Mouse (Mus musculus) MEL (cell line): ENCODE measurements around the gene Fmnl2. TPM values are rescaled to one million over a fixed set of nuclear protein-coding genes. Genes with fewer than 3 reads are reported as not detected.

ENCODE experiments used
- DNase-seq: peaks from one replicate; pipeline ENCODE4 v3.0.0; 2011; ENCODE audit warnings: low read depth, low spot score
- H3K27ac ChIP-seq: 2 replicates; pipeline ENCODE4 v1.5.1; 2012; ENCODE audit warnings: low read depth, mild to moderate bottlenecking, control low read depth, low read length, moderate library complexity; ENCODE audit not compliant: control insufficient read depth
- H3K27me3 ChIP-seq, 2 experiments: fragments of 150-350 bp in 1 of 2; sonication (generic) in 1 of 2; 2 replicates each; pipeline ENCODE4 v1.6.1; 2012; ENCODE audit warnings: low read length in 2 of 2, mild to moderate bottlenecking in 2 of 2, improper control_type of control experiment in 1 of 2, moderate library complexity in 1 of 2; ENCODE audit not compliant: insufficient read depth in 2 of 2, control insufficient read depth in 1 of 2
- H3K36me3 ChIP-seq, 2 experiments: 2 replicates each; pipeline ENCODE4 v1.6.1; 2012 to 2014; ENCODE audit warnings: low read length in 2 of 2, improper control_type of control experiment in 1 of 2, inconsistent platforms in 1 of 2, mild to moderate bottlenecking in 1 of 2; ENCODE audit not compliant: insufficient read depth in 2 of 2, control insufficient read depth in 1 of 2
- H3K4me1 ChIP-seq, 2 experiments: fragments of 150-350 bp in 1 of 2; sonication (generic) in 1 of 2; 2 replicates each; pipeline ENCODE4 v1.6.1; 2012; ENCODE audit warnings: low read length in 2 of 2, improper control_type of control experiment in 1 of 2, mild to moderate bottlenecking in 1 of 2; ENCODE audit not compliant: insufficient read depth in 2 of 2, control insufficient read depth in 1 of 2
- H3K4me3 ChIP-seq, 2 experiments: fragments of 150-350 bp in 1 of 2; sonication (generic) in 1 of 2; 2 replicates each; pipeline ENCODE4 v1.5.1; 2012; ENCODE audit warnings: low read depth in 2 of 2, low read length in 2 of 2, mild to moderate bottlenecking in 2 of 2, moderate library complexity in 2 of 2, control low read depth in 1 of 2, improper control_type of control experiment in 1 of 2; ENCODE audit not compliant: control insufficient read depth in 1 of 2, insufficient read depth in 1 of 2
- H3K79me2 ChIP-seq: 2 replicates; pipeline ENCODE4 v1.6.1; 2012; ENCODE audit warnings: mild to moderate bottlenecking, low read length, moderate library complexity; ENCODE audit not compliant: control insufficient read depth, poor library complexity, insufficient read depth
- H3K9ac ChIP-seq: 2 replicates; pipeline ENCODE4 v1.6.1; 2012; ENCODE audit warnings: low read depth, mild to moderate bottlenecking, control low read depth, low read length, moderate library complexity; ENCODE audit not compliant: control insufficient read depth, poor library complexity, severe bottlenecking
- H3K9me3 ChIP-seq: fragments of 150-350 bp; sonication (generic); replicated peaks from 2 replicates; pipeline ENCODE4 v1.6.1; 2012; ENCODE audit warnings: mild to moderate bottlenecking, low read length, improper control_type of control experiment, moderate library complexity; ENCODE audit not compliant: insufficient read depth
- BHLHE40 ChIP-seq: IDR thresholded peaks from 2 replicates; pipeline ENCODE4 v1.6.1; 2012; ENCODE audit warnings: low read depth, mild to moderate bottlenecking, inconsistent platforms, low read length, improper control_type of control experiment, borderline replicate concordance
- CHD1 ChIP-seq: IDR thresholded peaks from 2 replicates; pipeline ENCODE4 v1.6.1; 2012; ENCODE audit warnings: low read depth, mild to moderate bottlenecking, inconsistent platforms, low read length, improper control_type of control experiment
- ELF1 ChIP-seq: IDR thresholded peaks from 2 replicates; pipeline ENCODE4 v1.6.1; 2014; ENCODE audit warnings: low read depth, mild to moderate bottlenecking, inconsistent platforms, low read length, improper control_type of control experiment, moderate library complexity
- EP300 ChIP-seq, 2 experiments: IDR thresholded peaks; 2 replicates each; pipeline ENCODE4 v1.6.1; 2011; ENCODE audit warnings: improper control_type of control experiment in 2 of 2, low read length in 2 of 2, low read depth in 1 of 2, mild to moderate bottlenecking in 1 of 2
- GATA1 ChIP-seq: IDR thresholded peaks from 2 replicates; pipeline ENCODE4 v1.6.1; 2011; ENCODE audit warnings: low read depth, low read length, improper control_type of control experiment
- HCFC1 ChIP-seq: IDR thresholded peaks from 2 replicates; pipeline ENCODE4 v1.6.1; 2012; ENCODE audit warnings: low read depth, mild to moderate bottlenecking, inconsistent platforms, low read length, improper control_type of control experiment, moderate library complexity
- JUND ChIP-seq: IDR thresholded peaks from 2 replicates; pipeline ENCODE4 v1.6.1; 2011; ENCODE audit warnings: low read depth, mild to moderate bottlenecking, improper control_type of control experiment, low read length
- KAT2A ChIP-seq: conservative IDR thresholded peaks from 2 replicates; pipeline ENCODE4 v1.6.1; 2012; ENCODE audit warnings: low read depth, low read length, improper control_type of control experiment, inconsistent platforms
- MAZ ChIP-seq: IDR thresholded peaks from 2 replicates; pipeline ENCODE4 v1.6.1; 2012; ENCODE audit warnings: low read depth, mild to moderate bottlenecking, inconsistent platforms, low read length, improper control_type of control experiment
- MEF2A ChIP-seq: IDR thresholded peaks from 2 replicates; pipeline ENCODE4 v1.6.1; 2014; ENCODE audit warnings: low read depth, mild to moderate bottlenecking, inconsistent platforms, low read length, improper control_type of control experiment; ENCODE audit not compliant: poor library complexity, insufficient replicate concordance, severe bottlenecking; ENCODE audit errors: extremely low read depth
- POLR2A ChIP-seq, 2 experiments: IDR thresholded peaks; 2 replicates each; pipeline ENCODE4 v1.6.1; 2011 to 2012; ENCODE audit warnings: low read length in 2 of 2, mild to moderate bottlenecking in 2 of 2, control low read depth in 1 of 2, improper control_type of control experiment in 1 of 2, low read depth in 1 of 2, moderate library complexity in 1 of 2; ENCODE audit not compliant: control insufficient read depth in 1 of 2, insufficient read depth in 1 of 2, poor library complexity in 1 of 2
- POLR2AphosphoS2 ChIP-seq: IDR thresholded peaks from 2 replicates; pipeline ENCODE4 v1.6.1; 2011; ENCODE audit warnings: low read length, improper control_type of control experiment
- RAD21 ChIP-seq: IDR thresholded peaks from 2 replicates; pipeline ENCODE4 v1.6.1; 2011; ENCODE audit warnings: mild to moderate bottlenecking, low read depth, low read length, improper control_type of control experiment
- RCOR1 ChIP-seq: IDR thresholded peaks from 2 replicates; pipeline ENCODE4 v1.6.1; 2012; ENCODE audit warnings: low read depth, mild to moderate bottlenecking, inconsistent platforms, low read length, improper control_type of control experiment
- SIN3A ChIP-seq: IDR thresholded peaks from 2 replicates; pipeline ENCODE4 v1.6.1; 2012; ENCODE audit warnings: low read length, improper control_type of control experiment, inconsistent platforms
- TAL1 ChIP-seq: IDR thresholded peaks from 2 replicates; pipeline ENCODE4 v1.6.1; 2012; ENCODE audit warnings: mild to moderate bottlenecking, inconsistent platforms, low read length, moderate library complexity, mixed read lengths
- UBTF ChIP-seq: IDR thresholded peaks from 2 replicates; pipeline ENCODE4 v1.6.1; 2012; ENCODE audit warnings: low read depth, mild to moderate bottlenecking, inconsistent platforms, low read length, improper control_type of control experiment, moderate library complexity, borderline replicate concordance; ENCODE audit not compliant: insufficient read depth
- USF1 ChIP-seq: IDR thresholded peaks from 2 replicates; pipeline ENCODE4 v1.6.1; 2014; ENCODE audit warnings: low read depth, mild to moderate bottlenecking, inconsistent platforms, low read length, improper control_type of control experiment, moderate library complexity
- ZNF384 ChIP-seq: IDR thresholded peaks from 2 replicates; pipeline ENCODE4 v1.6.1; 2012; ENCODE audit warnings: low read depth, mild to moderate bottlenecking, inconsistent platforms, low read length, improper control_type of control experiment
- polyA plus RNA-seq, 2 experiments: library from polyadenylated mRNA; stranded (reverse) in 1 of 2; unstranded in 1 of 2; fragments of >175 nt in 1 of 2; fragments of >200 nt in 1 of 2; gene quantifications; 2 replicates each; pipeline versions ENCODE4 v1.2.1 to v1.2.4; 2012; ENCODE audit warnings: low replicate concordance in 2 of 2, low read depth in 1 of 2; ENCODE audit not compliant: insufficient read length in 2 of 2, insufficient read depth in 1 of 2, missing spikeins in 1 of 2
- total RNA-seq: library from RNA; depleted of rRNA; stranded (reverse); fragments of 300-350 nt; gene quantifications from 2 replicates; pipeline ENCODE4 v1.2.3, GENCODE M21; 2012

The Fmnl2 gene
- total and polyA plus RNA-seq, 3 experiments = not detected

GRCm38 (mm10) chr2:53047031-53047430 is 189.4 kb downstream of the Fmnl2 start:
- peaks cover 0 to 7% of the 10 kb centered on the region in 2 experiments; a peak in 1 of 4 replicates for H3K4me1 ChIP-seq
- no peaks in the 10 kb centered on the region for H3K9me3 ChIP-seq
- no peaks in the 10 kb centered on the region for H3K27me3 ChIP-seq
- no peak overlapping the region for H3K27ac ChIP-seq
- no peak overlapping the region for H3K4me3 ChIP-seq
- TF ChIP-seq KAT2A = no peak
- no peak for TF ChIP-seq SIN3A
- TF ChIP-seq GATA1 = no peak
- TF ChIP-seq, all 39 proteins: peak for 0
- no peak for DNase-seq
- Histone ChIP-seq H3K79me2 (no peaks in the 10 kb centered on the region), H3K9ac (no peak overlapping the region), H3K36me3 (peaks cover 0 to 4% of the 10 kb centered on the region in 2 experiments; a peak in 2 of 4 replicates)

GRCm38 (mm10) chr2:53047749-53048387 is 190.2 kb downstream of the Fmnl2 start:
- TF ChIP-seq HCFC1 (no peak), POLR2A (IDR thresholded peaks at IDR 0.05; ENCODE audit: control insufficient read depth in 1 of 2, insufficient read depth in 1 of 2, low read depth in 1 of 2, low read length in 2 of 2, poor library complexity in 1 of 2) (no peak), CHD1 (no peak), RAD21 (no peak), BHLHE40 (no peak), ELF1 (no peak), MEF2A (no peak), KAT2A (no peak), MAZ (no peak), POLR2AphosphoS2 (no peak), UBTF (no peak), JUND (no peak), RCOR1 (no peak), USF1 (no peak), TAL1 (no peak), ZNF384 (no peak), EP300 (IDR thresholded peaks at IDR 0.05; ENCODE audit: low read depth in 1 of 2, low read length in 2 of 2) (no peak)
- Histone ChIP-seq H3K9me3 (no peaks in the 10 kb centered on the region), H3K4me1 (peaks cover 0 to 7% of the 10 kb centered on the region in 2 experiments; a peak in 1 of 4 replicates), H3K36me3 (peaks cover 0 to 4% of the 10 kb centered on the region in 2 experiments; a peak in 2 of 4 replicates), H3K9ac (no peak overlapping the region), H3K4me3 (no peak overlapping the region), H3K27ac (no peak overlapping the region), H3K79me2 (no peaks in the 10 kb centered on the region), H3K27me3 (no peaks in the 10 kb centered on the region)
- no peak for DNase-seq
